Mouse (Mus musculus): ENCODE measurements at regions not wholly inside any gene's neighbourhood (a gene's known extent, or its start where the extent isn't known, plus 50 kb on each side); places are given as distances from the start of the nearest gene placed in this dataset.

- ATAC-seq (ENCODE audit: insufficient number of reproducible peaks, low FRiP score, low TSS enrichment, low read depth) (no peak), DNase-seq (ENCODE audit: low spot score) (no peak)
- no peaks in the 10 kb centered on the region for H3K9me3 ChIP-seq (ENCODE audit: control insufficient read depth, low read length)
- 74% methylated on average over 6 of the region's 6 CpGs for WGBS
- H3K9ac ChIP-seq (ENCODE audit: low read length): no peak overlapping the region
- no peak overlapping the region for H3K27ac ChIP-seq (replicated peaks; ENCODE audit: low read depth, low read length)
- no peak overlapping the region for H3K4me2 ChIP-seq (ENCODE audit: low read depth, severe bottlenecking)
- no peak overlapping the region for H3K4me3 ChIP-seq (ENCODE audit: low read depth, low read length)
- H3K4me1 ChIP-seq (ENCODE audit: control insufficient read depth, insufficient read depth, low read length): no peaks in the 10 kb centered on the region
- H3K27me3 ChIP-seq (ENCODE audit: control insufficient read depth, insufficient read depth, low read length): no peaks in the 10 kb centered on the region
- H3K36me3 ChIP-seq (ENCODE audit: control insufficient read depth, insufficient read depth, low read length): no peaks in the 10 kb centered on the region
These were observed 104.4 kb upstream of the Prox1 start for GRCm38 (mm10) chr1:190274911-190275310.

- ATAC-seq (ENCODE audit: insufficient number of reproducible peaks, low FRiP score, low TSS enrichment, low read depth) (no peak), DNase-seq (ENCODE audit: low spot score) (no peak)
- no peaks in the 10 kb centered on the region for H3K4me1 ChIP-seq (ENCODE audit: control insufficient read depth, insufficient read depth, low read length)
- no peaks in the 10 kb centered on the region for H3K9me3 ChIP-seq (ENCODE audit: control insufficient read depth, low read length)
- H3K9ac ChIP-seq (ENCODE audit: low read length): no peak overlapping the region
- H3K27ac ChIP-seq (replicated peaks; ENCODE audit: low read depth, low read length): no peak overlapping the region
- H3K36me3 ChIP-seq (ENCODE audit: control insufficient read depth, insufficient read depth, low read length): no peaks in the 10 kb centered on the region
- no peaks in the 10 kb centered on the region for H3K27me3 ChIP-seq (ENCODE audit: control insufficient read depth, insufficient read depth, low read length)
- H3K4me2 ChIP-seq (ENCODE audit: low read depth, severe bottlenecking): no peak overlapping the region
- no peak overlapping the region for H3K4me3 ChIP-seq (ENCODE audit: low read depth, low read length)
- WGBS: 80% methylated on average over 17 of the region's 17 CpGs
These were observed 100.4 kb upstream of the Prox1 start for GRCm38 (mm10) chr1:190270784-190271385.

GRCm38 (mm10) chr1:190269181-190269580 lies 98.7 kb upstream of the Prox1 start:
- Histone ChIP-seq H3K4me3 (ENCODE audit: low read depth, low read length) (no peak overlapping the region), H3K27me3 (ENCODE audit: control insufficient read depth, insufficient read depth, low read length) (no peaks in the 10 kb centered on the region), H3K36me3 (ENCODE audit: control insufficient read depth, insufficient read depth, low read length) (no peaks in the 10 kb centered on the region), H3K4me1 (ENCODE audit: control insufficient read depth, insufficient read depth, low read length) (no peaks in the 10 kb centered on the region), H3K27ac (replicated peaks; ENCODE audit: low read depth, low read length) (no peak overlapping the region), H3K9ac (ENCODE audit: low read length) (no peak overlapping the region), H3K9me3 (ENCODE audit: control insufficient read depth, low read length) (no peaks in the 10 kb centered on the region), H3K4me2 (ENCODE audit: low read depth, severe bottlenecking) (no peak overlapping the region)
- ATAC-seq (ENCODE audit: insufficient number of reproducible peaks, low FRiP score, low TSS enrichment, low read depth): no peak
- no peak for DNase-seq (ENCODE audit: low spot score)
- 88% methylated on average over 7 of the region's 7 CpGs for WGBS

- Histone ChIP-seq H3K27me3 (ENCODE audit: control insufficient read depth, insufficient read depth, low read length) (no peaks in the 10 kb centered on the region), H3K9ac (ENCODE audit: low read length) (no peak overlapping the region), H3K27ac (replicated peaks; ENCODE audit: low read depth, low read length) (no peak overlapping the region), H3K9me3 (ENCODE audit: control insufficient read depth, low read length) (no peaks in the 10 kb centered on the region), H3K36me3 (ENCODE audit: control insufficient read depth, insufficient read depth, low read length) (no peaks in the 10 kb centered on the region), H3K4me1 (ENCODE audit: control insufficient read depth, insufficient read depth, low read length) (0 out of 2 replicates have a peak, but pooled peaks cover 3% of the 10 kb centered on the region), H3K4me3 (ENCODE audit: low read depth, low read length) (no peak overlapping the region), H3K4me2 (ENCODE audit: low read depth, severe bottlenecking) (no peak overlapping the region)
- ATAC-seq (ENCODE audit: insufficient number of reproducible peaks, low FRiP score, low TSS enrichment, low read depth): no peak
- 94% methylated on average over 9 of the region's 9 CpGs for WGBS
- no peak for DNase-seq (ENCODE audit: low spot score)
These were observed 94.7 kb upstream of the Prox1 start for GRCm38 (mm10) chr1:190265085-190265780.

GRCm38 (mm10) chr1:190264501-190264900 lies 94.0 kb upstream of the Prox1 start:
- DNase-seq (ENCODE audit: low spot score) (peak; percentile 29), ATAC-seq (ENCODE audit: insufficient number of reproducible peaks, low FRiP score, low TSS enrichment, low read depth) (no peak)
- no peak overlapping the region for H3K9ac ChIP-seq (ENCODE audit: low read length)
- H3K27me3 ChIP-seq (ENCODE audit: control insufficient read depth, insufficient read depth, low read length): no peaks in the 10 kb centered on the region
- H3K4me2 ChIP-seq (ENCODE audit: low read depth, severe bottlenecking): no peak overlapping the region
- H3K36me3 ChIP-seq (ENCODE audit: control insufficient read depth, insufficient read depth, low read length): no peaks in the 10 kb centered on the region
- H3K9me3 ChIP-seq (ENCODE audit: control insufficient read depth, low read length): no peaks in the 10 kb centered on the region
- 38% methylated on average over 8 of the region's 8 CpGs for WGBS
- no peak overlapping the region for H3K4me3 ChIP-seq (ENCODE audit: low read depth, low read length)
- H3K4me1 ChIP-seq (ENCODE audit: control insufficient read depth, insufficient read depth, low read length): 0 out of 2 replicates have a peak, but pooled peaks cover 3% of the 10 kb centered on the region
- H3K27ac ChIP-seq (replicated peaks; ENCODE audit: low read depth, low read length): no peak overlapping the region

- no peaks in the 10 kb centered on the region for H3K27me3 ChIP-seq (ENCODE audit: control insufficient read depth, insufficient read depth, low read length)
- no peaks in the 10 kb centered on the region for H3K9me3 ChIP-seq (ENCODE audit: control insufficient read depth, low read length)
- ATAC-seq (ENCODE audit: insufficient number of reproducible peaks, low FRiP score, low TSS enrichment, low read depth) (no peak), DNase-seq (ENCODE audit: low spot score) (no peak)
- H3K4me1 ChIP-seq (ENCODE audit: control insufficient read depth, insufficient read depth, low read length): 0 out of 2 replicates have a peak, but pooled peaks cover 3% of the 10 kb centered on the region
- H3K4me3 ChIP-seq (ENCODE audit: low read depth, low read length): no peak overlapping the region
- 38% methylated on average over 7 of the region's 7 CpGs for WGBS
- no peak overlapping the region for H3K4me2 ChIP-seq (ENCODE audit: low read depth, severe bottlenecking)
- H3K27ac ChIP-seq (replicated peaks; ENCODE audit: low read depth, low read length): no peak overlapping the region
- H3K36me3 ChIP-seq (ENCODE audit: control insufficient read depth, insufficient read depth, low read length): no peaks in the 10 kb centered on the region
- H3K9ac ChIP-seq (ENCODE audit: low read length): no peak overlapping the region
These were observed 93.1 kb upstream of the Prox1 start for GRCm38 (mm10) chr1:190263620-190264019.

- Histone ChIP-seq H3K9ac (ENCODE audit: low read length) (no peak overlapping the region), H3K27ac (replicated peaks; ENCODE audit: low read depth, low read length) (no peak overlapping the region)
These were observed 89.1 kb upstream of the Prox1 start for GRCm38 (mm10) chr1:190259576-190259975.

GRCm38 (mm10) chr1:190250574-190251246 lies 80.2 kb upstream of the Prox1 start:
- WGBS: 49% methylated on average over 13 of the region's 13 CpGs
- Histone ChIP-seq H3K36me3 (ENCODE audit: control insufficient read depth, insufficient read depth, low read length) (no peaks in the 10 kb centered on the region), H3K4me1 (ENCODE audit: control insufficient read depth, insufficient read depth, low read length) (no peaks in the 10 kb centered on the region), H3K27ac (replicated peaks; ENCODE audit: low read depth, low read length) (no peak overlapping the region), H3K4me3 (ENCODE audit: low read depth, low read length) (no peak overlapping the region), H3K9ac (ENCODE audit: low read length) (no peak overlapping the region), H3K9me3 (ENCODE audit: control insufficient read depth, low read length) (peaks cover 2% of the 10 kb centered on the region; the same call in 1 of the 2 replicates), H3K27me3 (ENCODE audit: control insufficient read depth, insufficient read depth, low read length) (no peaks in the 10 kb centered on the region), H3K4me2 (ENCODE audit: low read depth, severe bottlenecking) (no peak overlapping the region)
- no peak for ATAC-seq (ENCODE audit: insufficient number of reproducible peaks, low FRiP score, low TSS enrichment, low read depth)
- no peak for DNase-seq (ENCODE audit: low spot score)

More at GRCm38 (mm10) chr1:190259576-190259975, 89.1 kb upstream of the Prox1 start:
- Histone ChIP-seq H3K4me3 (ENCODE audit: low read depth, low read length) (no peak overlapping the region), H3K36me3 (ENCODE audit: control insufficient read depth, insufficient read depth, low read length) (no peaks in the 10 kb centered on the region), H3K4me1 (ENCODE audit: control insufficient read depth, insufficient read depth, low read length) (0 out of 2 replicates have a peak, but pooled peaks cover 3% of the 10 kb centered on the region), H3K27me3 (ENCODE audit: control insufficient read depth, insufficient read depth, low read length) (no peaks in the 10 kb centered on the region), H3K9me3 (ENCODE audit: control insufficient read depth, low read length) (no peaks in the 10 kb centered on the region), H3K4me2 (ENCODE audit: low read depth, severe bottlenecking) (no peak overlapping the region)
- DNase-seq (ENCODE audit: low spot score): no peak
- no peak for ATAC-seq (ENCODE audit: insufficient number of reproducible peaks, low FRiP score, low TSS enrichment, low read depth)
- WGBS: 87% methylated on average over 13 of the region's 13 CpGs

All from limb, embryonic 11.5 days (tissue).